Mouse (Mus musculus) neural tube, embryonic 13.5 days (tissue): ENCODE measurements at regions not wholly inside any gene's neighbourhood (a gene's known extent, or its start where the extent isn't known, plus 50 kb on each side); places are given as distances from the start of the nearest gene placed in this dataset.
A peak's percentile ranks its signal among the peaks of the same experiment; 100 is the strongest.

Experiments
- ATAC-seq: fragments of 200-750 bp; cut with Nextera tagmentation; 2 replicates; pipeline ENCODE4 v1.8.0; 2017; ENCODE audit warnings: low read depth, mild to moderate bottlenecking, moderate TSS enrichment, moderate library complexity
- H3K27ac ChIP-seq: fragments of 300-500 bp; sonication (generic); replicated peaks from 2 replicates; pipeline ENCODE4 v1.5.1; 2015; ENCODE audit warnings: moderate library complexity, mild to moderate bottlenecking, inconsistent platforms
- H3K27me3 ChIP-seq: fragments of 300-500 bp; sonication (generic); 2 replicates; pipeline ENCODE4 v1.6.1; 2015; ENCODE audit warnings: mild to moderate bottlenecking, inconsistent platforms
- H3K36me3 ChIP-seq: fragments of 300-500 bp; sonication (generic); 2 replicates; pipeline ENCODE4 v1.6.1; 2015; ENCODE audit warnings: mild to moderate bottlenecking, inconsistent platforms
- H3K4me1 ChIP-seq: fragments of 300-500 bp; sonication (generic); replicated peaks from 2 replicates; pipeline ENCODE4 v1.6.1; 2015; ENCODE audit warnings: inconsistent platforms
- H3K4me2 ChIP-seq: fragments of 300-500 bp; sonication (generic); 2 replicates; pipeline ENCODE4 v1.6.1; 2015; ENCODE audit warnings: inconsistent platforms, mild to moderate bottlenecking, moderate library complexity
- H3K4me3 ChIP-seq: fragments of 300-500 bp; sonication (generic); 2 replicates; pipeline ENCODE4 v1.5.1; 2015; ENCODE audit warnings: mild to moderate bottlenecking, inconsistent platforms
- H3K9ac ChIP-seq: fragments of 300-500 bp; sonication (generic); 2 replicates; pipeline ENCODE4 v1.6.1; 2015; ENCODE audit warnings: moderate library complexity, mild to moderate bottlenecking, inconsistent platforms
- H3K9me3 ChIP-seq: fragments of 300-500 bp; sonication (generic); 2 replicates; pipeline ENCODE4 v1.6.1; 2016; ENCODE audit warnings: inconsistent platforms
- WGBS: fragments of 180-500 bp; shearing (Covaris S2); methylation state at CpG from one replicate; pipeline ENCODE4 v1.1.7; 2015; 5-methylcytosine and 5-hydroxymethylcytosine counted together

GRCm38 (mm10) chr9:34234734-34235133 lies 251.0 kb upstream of the Kirrel3 start:
- Histone ChIP-seq H3K36me3 (no peaks in the 10 kb centered on the region), H3K9me3 (no peaks in the 10 kb centered on the region), H3K4me2 (no peak overlapping the region), H3K27ac (no peak overlapping the region), H3K9ac (no peak overlapping the region), H3K27me3 (no peaks in the 10 kb centered on the region), H3K4me1 (no peaks in the 10 kb centered on the region), H3K4me3 (no peak overlapping the region)
- ATAC-seq: no peak

- WGBS: 78% methylated on average over 2 of the region's 2 CpGs
- no peak for ATAC-seq
These were observed 246.2 kb upstream of the Kirrel3 start for GRCm38 (mm10) chr9:34239531-34239930.

GRCm38 (mm10) chr9:34243674-34244073 lies 242.0 kb upstream of the Kirrel3 start:
- no peak overlapping the region for H3K9ac ChIP-seq
- no peak overlapping the region for H3K27ac ChIP-seq
- H3K36me3 ChIP-seq: no peaks in the 10 kb centered on the region
- no peak for ATAC-seq
- H3K4me2 ChIP-seq: no peak overlapping the region
- H3K4me3 ChIP-seq: no peak overlapping the region
- H3K9me3 ChIP-seq: no peaks in the 10 kb centered on the region
- H3K4me1 ChIP-seq: no peaks in the 10 kb centered on the region
- no peaks in the 10 kb centered on the region for H3K27me3 ChIP-seq
- 90% methylated on average over 2 of the region's 2 CpGs for WGBS

More at GRCm38 (mm10) chr9:34239531-34239930, 246.2 kb upstream of the Kirrel3 start:
- Histone ChIP-seq H3K36me3 (no peaks in the 10 kb centered on the region), H3K9me3 (no peaks in the 10 kb centered on the region), H3K9ac (no peak overlapping the region), H3K4me2 (no peak overlapping the region), H3K27ac (no peak overlapping the region), H3K27me3 (no peaks in the 10 kb centered on the region), H3K4me1 (no peaks in the 10 kb centered on the region), H3K4me3 (no peak overlapping the region)

GRCm38 (mm10) chr9:34244576-34244975 lies 241.1 kb upstream of the Kirrel3 start:
- WGBS: 73% methylated on average over 5 of the region's 5 CpGs
- no peaks in the 10 kb centered on the region for H3K9me3 ChIP-seq
- no peak overlapping the region for H3K4me2 ChIP-seq
- no peak overlapping the region for H3K9ac ChIP-seq
- no peaks in the 10 kb centered on the region for H3K4me1 ChIP-seq
- H3K4me3 ChIP-seq: no peak overlapping the region
- no peak for ATAC-seq
- no peaks in the 10 kb centered on the region for H3K36me3 ChIP-seq
- no peaks in the 10 kb centered on the region for H3K27me3 ChIP-seq
- no peak overlapping the region for H3K27ac ChIP-seq

- Histone ChIP-seq H3K27ac (no peak overlapping the region), H3K4me1 (no peaks in the 10 kb centered on the region), H3K4me3 (no peak overlapping the region), H3K9ac (no peak overlapping the region), H3K9me3 (no peaks in the 10 kb centered on the region), H3K27me3 (no peaks in the 10 kb centered on the region), H3K4me2 (no peak overlapping the region), H3K36me3 (no peaks in the 10 kb centered on the region)
- 40% methylated on average over 2 of the region's 2 CpGs for WGBS
- no peak for ATAC-seq
These were observed 232.9 kb upstream of the Kirrel3 start for GRCm38 (mm10) chr9:34252796-34253195.

- H3K9ac ChIP-seq: no peak overlapping the region
- H3K9me3 ChIP-seq: no peaks in the 10 kb centered on the region
- H3K36me3 ChIP-seq: no peaks in the 10 kb centered on the region
- H3K27me3 ChIP-seq: no peaks in the 10 kb centered on the region
- no peak overlapping the region for H3K4me3 ChIP-seq
- no peak overlapping the region for H3K27ac ChIP-seq
- WGBS: 68% methylated on average over 2 of the region's 2 CpGs
- H3K4me2 ChIP-seq: no peak overlapping the region
- no peaks in the 10 kb centered on the region for H3K4me1 ChIP-seq
- ATAC-seq: no peak
These were observed 227.2 kb upstream of the Kirrel3 start for GRCm38 (mm10) chr9:34258492-34258891.

- no peaks in the 10 kb centered on the region for H3K36me3 ChIP-seq
- H3K9me3 ChIP-seq: no peaks in the 10 kb centered on the region
- no peak overlapping the region for H3K9ac ChIP-seq
- H3K4me2 ChIP-seq: no peak overlapping the region
- H3K27me3 ChIP-seq: no peaks in the 10 kb centered on the region
- no peak overlapping the region for H3K4me3 ChIP-seq
- H3K27ac ChIP-seq: no peak overlapping the region; the same call in 1 of the 2 replicates
- ATAC-seq: peak; percentile 59; the same call in 1 of the 2 replicates
- WGBS: 43% methylated on average over 5 of the region's 5 CpGs
- peaks cover 9% of the 10 kb centered on the region; the same call in 1 of the 2 replicates for H3K4me1 ChIP-seq
These were observed 207.6 kb upstream of the Kirrel3 start for GRCm38 (mm10) chr9:34278068-34278467.

- Histone ChIP-seq H3K9ac (no peak overlapping the region), H3K4me3 (no peak overlapping the region), H3K4me1 (peaks cover 9% of the 10 kb centered on the region; the same call in 1 of the 2 replicates), H3K9me3 (no peaks in the 10 kb centered on the region), H3K4me2 (no peak overlapping the region), H3K27me3 (no peaks in the 10 kb centered on the region), H3K36me3 (no peaks in the 10 kb centered on the region), H3K27ac (no peak overlapping the region)
- no peak for ATAC-seq
- WGBS: 83% methylated on average over 2 of the region's 2 CpGs
These were observed 206.3 kb upstream of the Kirrel3 start for GRCm38 (mm10) chr9:34279386-34279785.

GRCm38 (mm10) chr9:34279906-34280305 lies 205.8 kb upstream of the Kirrel3 start:
- Histone ChIP-seq H3K9ac (no peak overlapping the region), H3K27ac (no peak overlapping the region), H3K27me3 (no peaks in the 10 kb centered on the region), H3K36me3 (no peaks in the 10 kb centered on the region), H3K4me1 (peaks cover 9% of the 10 kb centered on the region; the same call in 1 of the 2 replicates), H3K4me3 (no peak overlapping the region), H3K4me2 (no peak overlapping the region), H3K9me3 (no peaks in the 10 kb centered on the region)
- ATAC-seq: 0 out of 2 replicates have a peak, but pooled peaks have one; percentile 23
- WGBS: 45% methylated on average over 2 of the region's 2 CpGs

- Histone ChIP-seq H3K9ac (no peak overlapping the region), H3K27ac (no peak overlapping the region), H3K4me1 (peaks cover 9% of the 10 kb centered on the region; the same call in 1 of the 2 replicates), H3K36me3 (no peaks in the 10 kb centered on the region), H3K27me3 (no peaks in the 10 kb centered on the region), H3K4me2 (no peak overlapping the region), H3K9me3 (no peaks in the 10 kb centered on the region), H3K4me3 (no peak overlapping the region)
- 79% methylated on average over 11 of the region's 11 CpGs for WGBS
- 0 out of 2 replicates have a peak, but pooled peaks have one; percentile 11 for ATAC-seq
These were observed 205.1 kb upstream of the Kirrel3 start for GRCm38 (mm10) chr9:34280311-34281208.

- no peaks in the 10 kb centered on the region for H3K4me1 ChIP-seq
- no peak for ATAC-seq
- no peaks in the 10 kb centered on the region for H3K36me3 ChIP-seq
- H3K9me3 ChIP-seq: no peaks in the 10 kb centered on the region
- WGBS: 55% methylated on average over 1 of the region's 1 CpGs
- no peak overlapping the region for H3K27ac ChIP-seq
- H3K9ac ChIP-seq: no peak overlapping the region
- H3K4me3 ChIP-seq: no peak overlapping the region
- H3K27me3 ChIP-seq: no peaks in the 10 kb centered on the region
- no peak overlapping the region for H3K4me2 ChIP-seq
These were observed 162.1 kb upstream of the Kirrel3 start for GRCm38 (mm10) chr9:34323571-34323970.

GRCm38 (mm10) chr9:34328723-34329122 lies 157.0 kb upstream of the Kirrel3 start:
- no peaks in the 10 kb centered on the region for H3K9me3 ChIP-seq
- H3K4me3 ChIP-seq: no peak overlapping the region
- no peak for ATAC-seq
- no peaks in the 10 kb centered on the region for H3K36me3 ChIP-seq
- H3K9ac ChIP-seq: no peak overlapping the region
- H3K4me2 ChIP-seq: no peak overlapping the region
- no peaks in the 10 kb centered on the region for H3K27me3 ChIP-seq
- H3K4me1 ChIP-seq: no peaks in the 10 kb centered on the region
- no peak overlapping the region for H3K27ac ChIP-seq
- 88% methylated on average over 1 of the region's 1 CpGs for WGBS

- ATAC-seq: no peak
- Histone ChIP-seq H3K27me3 (no peaks in the 10 kb centered on the region), H3K4me2 (no peak overlapping the region), H3K4me1 (peaks cover 13% of the 10 kb centered on the region), H3K36me3 (no peaks in the 10 kb centered on the region), H3K9me3 (no peaks in the 10 kb centered on the region), H3K27ac (no peak overlapping the region), H3K9ac (no peak overlapping the region), H3K4me3 (no peak overlapping the region)
These were observed 151.6 kb upstream of the Kirrel3 start for GRCm38 (mm10) chr9:34334112-34334511.
